Mouse (Mus musculus) R1 (cell line): Measurements from ENCODE around the gene Ccdc88a.

Experiments used
- DNase-seq: peaks from one replicate; pipeline ENCODE4 v3.0.0-alpha.2; 2018; ENCODE audit warnings: low read depth, low spot score

Gene Ccdc88a

GRCm38 (mm10) chr11:29548504-29549424, 175.3 kb downstream of the Ccdc88a start:
- no peak for DNase-seq

- no peak for DNase-seq
These were observed 175.9 kb downstream of the Ccdc88a start for GRCm38 (mm10) chr11:29549425-29549778.
